Mouse (Mus musculus): ENCODE data around the gene Camk2n2.

Gene Camk2n2

DNA sequence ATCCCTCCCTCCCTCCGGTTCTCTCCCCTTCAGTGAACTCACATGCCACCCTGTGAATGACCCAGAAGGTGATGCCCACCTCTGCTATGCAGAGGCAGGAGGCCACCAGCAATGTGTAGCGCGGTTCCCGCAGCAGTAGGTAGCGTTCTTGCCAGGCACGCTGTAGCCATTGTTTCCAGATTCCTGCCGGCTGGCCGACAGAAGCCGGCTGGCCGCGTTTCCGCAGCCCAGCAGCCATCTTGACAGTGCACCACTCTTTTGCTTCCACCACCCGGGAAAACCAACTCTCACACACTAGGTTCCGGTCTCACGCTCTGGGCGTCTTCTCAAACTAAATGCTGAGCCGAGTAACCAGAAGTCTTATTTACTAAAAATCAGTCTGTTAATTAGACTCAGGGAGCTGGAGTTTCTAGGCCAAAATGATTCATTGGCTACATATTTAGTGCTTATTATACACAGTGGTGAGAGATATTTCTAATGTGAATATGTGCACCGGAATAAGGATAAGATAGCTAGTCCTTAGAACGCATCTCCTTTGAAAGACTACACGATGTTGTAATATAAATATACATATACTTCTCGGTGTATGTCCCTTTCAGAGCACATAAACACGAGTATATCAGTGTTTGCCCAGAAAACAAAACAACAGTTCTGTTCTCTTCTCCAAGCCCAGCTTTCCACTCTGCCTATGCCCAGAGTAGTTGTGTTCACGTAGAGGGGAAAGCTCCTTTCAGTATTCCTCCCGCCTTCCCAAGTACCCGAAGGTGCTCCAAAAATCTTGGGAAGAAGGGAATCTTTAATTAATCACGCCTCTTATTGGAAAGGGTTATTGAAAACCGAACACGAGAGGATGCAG, 10.4 kb downstream of the Camk2n2 start:
- peak; percentile 47 to 68 for DNase-seq (ENCODE audit: low spot score in 2 of 2)

DNA sequence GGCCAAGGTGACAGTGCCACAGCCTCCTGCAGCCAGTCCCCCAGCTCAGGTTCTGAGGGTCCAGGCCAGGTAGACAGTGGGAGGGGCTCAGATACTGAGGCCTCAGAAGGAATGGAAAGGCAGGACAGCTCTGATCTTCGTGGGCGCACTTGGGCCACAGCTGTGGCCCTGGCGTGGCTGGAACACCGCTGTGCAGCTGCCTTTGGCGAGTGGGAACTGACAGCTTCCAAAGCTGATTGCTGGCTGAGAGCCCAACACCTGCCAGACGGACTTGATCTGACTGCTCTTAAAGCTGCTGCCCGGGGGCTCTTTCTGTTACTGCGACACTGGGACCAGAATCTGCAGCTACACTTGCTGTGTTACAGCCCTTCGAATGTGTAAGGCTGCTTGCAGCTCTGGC, 16.4 kb downstream of the Camk2n2 start:
- no peak for DNase-seq (ENCODE audit: low spot score in 2 of 2)

DNA sequence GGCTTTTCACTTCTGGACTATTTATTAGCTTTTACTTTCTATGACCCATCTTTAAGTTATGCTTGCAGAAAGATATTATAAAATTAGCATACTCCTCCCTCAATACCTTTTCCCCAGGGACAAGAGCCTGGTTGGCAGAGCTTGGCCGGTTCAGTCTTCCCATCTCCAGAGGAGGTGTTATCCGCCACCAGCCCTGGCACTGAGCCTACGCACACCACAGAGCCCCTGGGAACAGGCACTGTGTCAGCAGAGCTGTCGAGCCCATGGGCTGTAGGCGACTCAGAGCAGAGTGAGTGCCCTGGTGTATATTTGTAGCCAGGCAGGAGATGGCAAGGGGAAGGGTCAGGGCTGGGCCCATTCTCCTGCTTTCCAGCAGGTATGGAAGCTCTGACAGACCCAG, 20.6 kb downstream of the Camk2n2 start:
- DNase-seq (ENCODE audit: low spot score in 2 of 2) = no peak

DNA sequence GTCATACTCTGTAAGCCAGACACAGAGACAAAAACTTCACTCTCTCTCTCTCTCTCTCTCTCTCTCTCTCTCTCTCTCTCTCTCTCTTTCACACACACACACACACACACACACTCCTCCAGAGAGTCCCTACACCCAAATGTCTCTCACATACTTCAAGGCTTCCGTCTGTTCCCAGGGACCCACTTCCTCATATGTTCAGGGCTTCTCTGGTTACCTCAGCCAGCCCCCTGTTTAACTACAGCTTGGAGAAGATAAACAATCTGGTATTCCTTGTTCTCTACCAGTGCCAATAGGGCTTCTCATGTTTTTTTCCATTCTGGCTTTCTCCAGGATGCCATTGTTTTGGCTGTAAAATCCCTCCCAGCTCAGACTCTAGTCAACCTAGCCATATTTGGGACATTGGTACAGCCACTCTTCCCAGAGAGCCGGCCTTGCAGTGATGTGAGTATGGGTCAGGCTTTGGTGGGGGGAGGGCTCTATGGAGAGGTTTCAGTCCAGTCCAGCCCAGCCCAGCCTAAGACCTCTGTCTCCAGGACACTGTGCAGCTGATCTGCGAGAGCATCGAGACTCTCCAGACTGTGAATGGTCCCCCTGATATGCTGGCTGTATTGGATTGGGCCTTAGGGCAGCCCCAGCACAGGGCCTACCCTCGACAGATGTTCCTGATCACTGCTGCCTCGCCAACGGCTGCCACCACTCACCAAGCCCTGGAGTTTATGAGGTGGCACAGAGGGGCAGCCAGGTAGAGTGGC, 24.2 kb downstream of the Camk2n2 start:
- no peak for DNase-seq (ENCODE audit: low spot score in 2 of 2)

DNA sequence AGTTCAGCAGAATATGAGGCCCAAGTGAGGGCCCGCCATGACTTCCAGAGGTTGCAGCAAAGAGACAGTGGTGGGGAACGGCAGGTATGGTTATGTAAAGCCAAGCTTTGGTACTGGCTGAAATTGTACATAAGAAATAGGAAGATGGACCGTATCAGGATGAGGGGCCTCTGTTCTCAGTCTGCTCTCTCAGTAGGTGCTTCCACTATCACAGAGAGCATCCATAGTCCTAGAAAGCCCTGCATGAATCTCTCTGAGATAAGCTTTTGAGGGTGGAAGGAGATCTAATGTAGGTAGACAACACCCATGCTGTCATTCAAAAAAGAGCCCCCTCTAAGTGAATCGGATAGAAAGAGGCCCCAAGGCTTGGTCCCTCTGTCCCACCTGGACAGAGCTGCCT, 25.4 kb downstream of the Camk2n2 start:
- no peak for DNase-seq (ENCODE audit: low spot score in 2 of 2)

DNA sequence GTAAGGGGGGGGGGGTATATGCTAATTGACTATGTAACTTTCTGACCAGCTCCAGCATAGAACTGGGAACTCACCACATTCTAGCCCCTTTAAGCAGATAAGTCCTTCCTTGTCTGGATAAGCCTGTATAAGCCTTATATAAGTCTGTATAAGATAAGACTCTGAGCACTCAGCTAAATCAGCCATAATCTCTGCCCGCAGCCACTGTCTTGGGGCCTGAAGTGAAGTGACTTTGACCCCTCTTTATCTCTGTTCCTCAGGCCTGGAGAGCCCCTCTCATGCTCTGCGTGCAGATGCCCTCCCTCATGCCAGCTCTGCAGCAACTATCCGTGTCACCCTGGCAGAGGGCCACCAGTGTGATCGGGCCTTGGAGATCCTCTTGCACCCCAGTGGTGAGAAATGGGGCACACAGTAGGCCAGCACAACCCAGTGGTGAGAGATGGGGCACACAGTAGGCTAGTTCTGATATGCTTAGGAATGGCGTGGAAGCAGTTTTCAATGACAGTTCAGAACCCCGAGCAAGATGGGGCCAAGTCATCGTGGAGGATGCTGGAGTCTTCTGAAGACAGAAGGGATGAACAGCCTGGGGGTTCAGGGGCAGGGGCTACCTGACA, 25.9 kb downstream of the Camk2n2 start:
- no peak for DNase-seq (ENCODE audit: low spot score in 2 of 2)

DNA sequence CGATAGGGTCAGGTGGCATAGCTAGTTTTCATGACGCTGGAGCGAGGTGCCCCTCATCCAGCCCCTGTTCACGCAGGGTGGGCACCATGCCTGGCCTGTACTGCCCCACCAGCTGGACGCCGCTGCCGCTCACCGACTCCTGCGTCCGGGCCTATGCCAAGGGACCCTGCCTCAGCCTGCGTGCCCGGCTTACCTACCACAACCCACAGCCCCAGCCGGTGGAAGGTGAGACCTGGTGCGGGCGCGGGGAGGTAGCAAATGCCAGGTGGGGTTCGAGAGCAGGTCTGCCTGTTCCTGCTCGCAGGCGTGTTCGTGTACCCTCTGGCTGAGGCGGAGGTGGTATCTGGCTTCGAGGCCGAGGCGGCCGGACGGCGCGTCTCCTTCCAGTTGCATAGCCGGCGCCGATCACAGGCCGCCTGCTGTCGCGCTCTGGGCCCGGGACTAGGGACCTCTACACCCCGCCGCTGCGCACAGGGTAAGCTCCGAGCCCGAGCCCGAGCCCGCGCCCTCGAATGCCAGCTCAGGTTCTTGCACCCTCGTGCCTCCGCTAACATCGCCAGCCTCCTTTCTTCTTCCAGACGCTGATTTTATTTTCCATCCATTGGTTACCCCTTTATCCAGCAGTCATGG, 29.9 kb downstream of the Camk2n2 start:
- DNase-seq (ENCODE audit: low spot score in 2 of 2) = no peak

DNA sequence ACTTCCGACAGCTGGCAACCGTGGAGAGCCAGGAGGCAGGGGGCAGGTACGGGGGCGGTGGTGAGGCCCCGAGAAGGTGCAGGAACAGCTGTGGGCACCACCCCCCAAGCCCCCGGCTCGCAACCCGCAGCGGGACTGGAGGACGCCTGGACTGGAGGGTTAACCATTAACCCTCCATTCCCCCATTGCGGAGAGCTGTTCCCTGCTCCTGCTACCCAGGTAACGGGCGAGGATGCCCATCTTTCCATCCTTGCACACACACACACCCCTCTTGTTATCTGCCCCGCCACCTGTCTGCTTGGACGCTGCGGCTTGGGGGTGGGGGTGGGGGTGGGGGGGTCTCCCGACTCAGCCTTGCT, 30.4 kb downstream of the Camk2n2 start:
- no peak for DNase-seq (ENCODE audit: low spot score in 2 of 2)

DNA sequence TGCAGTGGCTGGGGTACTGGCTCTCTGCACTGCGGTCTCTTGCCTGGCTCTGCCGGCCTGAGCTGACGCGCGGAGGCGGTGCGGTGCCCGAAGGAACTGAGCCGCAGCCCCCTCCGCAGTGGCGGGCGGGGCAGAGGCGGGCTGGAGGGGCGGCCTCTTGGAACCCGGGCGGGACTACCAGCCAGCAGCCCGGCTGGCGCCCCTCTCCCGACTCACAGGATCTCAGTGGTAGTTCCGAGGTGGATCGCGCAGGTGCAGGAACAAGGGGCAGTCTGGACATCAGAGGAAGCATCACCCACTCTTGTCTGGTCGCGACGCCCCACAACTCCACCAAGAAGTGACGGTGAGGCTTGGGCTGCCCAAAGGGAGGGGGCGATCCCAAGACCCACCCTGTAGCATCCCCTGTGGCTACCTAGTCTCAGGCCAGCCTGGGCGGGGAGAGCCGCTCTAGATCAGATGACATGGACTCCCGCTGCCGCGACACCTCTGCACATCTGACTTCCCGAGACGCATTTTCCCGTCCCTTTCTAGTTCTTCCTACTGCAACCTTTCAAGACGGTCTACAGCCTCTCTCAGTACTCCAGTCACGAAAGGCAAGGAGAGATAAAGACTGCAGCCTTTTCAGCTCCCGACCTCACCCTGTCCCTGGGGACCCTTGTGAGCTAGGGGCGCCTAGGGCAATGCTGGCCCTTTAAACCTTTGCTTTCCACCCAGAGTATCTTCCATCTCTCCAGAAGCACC, 31.0 kb downstream of the Camk2n2 start:
- DNase-seq (ENCODE audit: low spot score in 2 of 2) = no peak

DNA sequence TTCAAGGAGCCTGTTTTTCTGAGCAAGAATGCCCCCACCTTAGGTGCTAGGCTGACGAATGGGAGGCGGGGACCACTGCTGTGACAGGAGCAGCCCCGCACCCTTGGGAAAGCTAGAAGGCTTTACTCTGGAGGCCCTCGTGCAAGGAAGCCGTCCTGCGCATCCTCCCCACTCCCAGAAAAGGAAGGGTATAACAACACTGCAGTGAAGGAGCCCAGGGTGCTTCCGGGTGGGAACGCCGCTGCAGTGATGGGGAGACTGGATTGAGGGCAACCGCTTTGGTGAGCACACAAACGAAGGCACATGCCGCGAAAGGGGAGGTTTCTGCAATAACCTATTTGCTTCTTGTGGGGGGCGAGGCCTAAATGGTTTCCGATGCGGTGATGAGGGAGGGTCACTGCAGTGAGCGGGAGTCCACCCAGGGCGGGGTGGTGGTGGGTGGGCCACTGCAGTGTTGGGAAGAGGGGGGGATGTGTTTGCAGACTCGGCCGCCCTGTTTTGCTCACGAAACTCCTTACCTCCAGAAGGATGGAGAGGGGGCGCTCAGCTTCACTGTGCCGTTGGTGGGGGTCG, 31.6 kb downstream of the Camk2n2 start, which contains the start of gene Vwa5b2:
Vwa5b2 (plus strand) TSS at position 106 of the 573 bp plus-strand sequence.
- no peak for DNase-seq (ENCODE audit: low spot score in 2 of 2)
